Mouse (Mus musculus) testis, adult 2 months (tissue): Measurements from ENCODE around the gene Gab1. TPM values are rescaled to one million over a fixed set of nuclear protein-coding genes. Genes with fewer than 3 reads are reported as not detected.

Source experiments
- H3K27ac ChIP-seq: fragments of 200-500 bp; 2 replicates; pipeline ENCODE4 v1.5.1; 2012; ENCODE audit warnings: low read depth, low read length; ENCODE audit not compliant: control insufficient read depth, insufficient read depth
- H3K27me3 ChIP-seq: fragments of 200-500 bp; 2 replicates; pipeline ENCODE4 v1.6.1; 2012; ENCODE audit warnings: mild to moderate bottlenecking, low read length, moderate library complexity; ENCODE audit not compliant: control insufficient read depth, insufficient read depth
- H3K36me3 ChIP-seq: fragments of 200-500 bp; 2 replicates; pipeline ENCODE4 v1.6.1; 2012; ENCODE audit warnings: mild to moderate bottlenecking, low read length; ENCODE audit not compliant: control insufficient read depth, insufficient read depth
- H3K4me1 ChIP-seq: fragments of 200-500 bp; 2 replicates; pipeline ENCODE4 v1.6.1; 2012; ENCODE audit warnings: low read length; ENCODE audit not compliant: control insufficient read depth, insufficient read depth
- H3K4me3 ChIP-seq: fragments of 200-500 bp; 2 replicates; pipeline ENCODE4 v1.5.1; 2012; ENCODE audit warnings: low read depth, mild to moderate bottlenecking, low read length, moderate library complexity, mixed read lengths; ENCODE audit not compliant: control insufficient read depth
- CTCF ChIP-seq: fragments of 200-500 bp; IDR thresholded peaks from 2 replicates; pipeline ENCODE4 v1.5.1; 2012; ENCODE audit warnings: low read depth, mild to moderate bottlenecking, inconsistent platforms, low read length, moderate library complexity; ENCODE audit not compliant: control insufficient read depth, insufficient read depth, insufficient replicate concordance
- POLR2A ChIP-seq: fragments of 200-500 bp; IDR thresholded peaks from 2 replicates; pipeline ENCODE4 v1.6.1; 2012; ENCODE audit warnings: low read depth, mild to moderate bottlenecking, inconsistent platforms, low read length, moderate library complexity; ENCODE audit not compliant: control insufficient read depth
- polyA plus RNA-seq: library from polyadenylated mRNA; depleted of rRNA; stranded (reverse); fragments of >200 nt; gene quantifications from 2 replicates; pipeline ENCODE4 v1.2.3, GENCODE M21; 2012; rRNA removed

Gene Gab1
- polyA plus RNA-seq, 1 experiment: 11.3 TPM

DNA sequence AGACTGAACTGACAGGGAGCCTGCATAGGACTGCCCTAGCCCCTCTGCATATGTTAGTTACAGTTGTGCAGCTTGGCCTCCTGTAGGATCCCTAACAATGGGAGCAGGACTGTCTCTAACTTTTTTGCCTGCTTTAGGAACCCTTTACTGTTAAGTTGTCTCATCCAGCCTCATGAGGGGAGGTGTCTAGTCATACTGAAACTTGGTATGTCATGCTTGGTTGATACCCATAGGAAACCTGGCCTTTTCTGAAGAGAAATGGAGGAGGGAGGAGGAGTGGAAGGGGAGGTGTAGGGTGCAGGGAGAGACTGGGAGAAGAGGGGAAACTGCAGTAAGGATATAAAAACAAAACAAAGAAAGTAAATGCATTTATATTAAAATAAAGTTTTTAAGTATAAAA, 148.0 kb downstream of the Gab1 start:
- TF ChIP-seq POLR2A (no peak), CTCF (no peak)
- no peaks in the 10 kb centered on the region for H3K27me3 ChIP-seq
- H3K4me3 ChIP-seq: no peak overlapping the region
- peaks cover 4% of the 10 kb centered on the region for H3K36me3 ChIP-seq
- H3K27ac ChIP-seq: no peak overlapping the region
- H3K4me1 ChIP-seq: no peaks in the 10 kb centered on the region

DNA sequence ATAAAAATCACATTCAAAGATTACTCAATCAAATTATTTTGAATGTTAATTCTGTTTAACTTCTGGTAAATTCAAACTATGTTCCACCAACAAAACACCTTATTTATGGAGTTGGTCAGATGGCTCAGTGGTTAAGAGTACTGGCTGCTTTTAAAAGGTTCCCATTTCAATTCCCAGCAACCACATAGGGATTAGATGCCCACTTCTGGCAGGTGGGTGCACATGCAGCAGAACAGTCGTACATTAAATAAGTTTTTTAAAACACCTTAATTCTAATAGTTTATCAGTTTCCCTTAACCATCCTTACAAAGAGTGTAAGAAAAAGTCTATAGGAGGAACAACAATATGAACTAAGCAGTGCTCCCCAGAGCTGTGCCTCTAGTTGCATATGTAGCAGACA, 165.9 kb downstream of the Gab1 start:
- H3K4me1 ChIP-seq: no peaks in the 10 kb centered on the region
- H3K27me3 ChIP-seq: no peaks in the 10 kb centered on the region
- no peak overlapping the region for H3K4me3 ChIP-seq
- no peaks in the 10 kb centered on the region for H3K36me3 ChIP-seq
- no peak overlapping the region for H3K27ac ChIP-seq
- no peak for TF ChIP-seq POLR2A
- TF ChIP-seq CTCF: no peak

Other genes starting within 250 kb of the Gab1 start
- gene Smarca5, start 141.0 kb downstream of the Gab1 start, polyA plus RNA-seq: 7.2 and 8.6 TPM in 2 replicates
- 7.4 and 8.1 TPM in 2 replicates for gene Usp38, start 134.4 kb upstream of the Gab1 start, polyA plus RNA-seq